Mouse (Mus musculus) liver, embryonic 16.5 days (tissue): Measurements from ENCODE around the gene Sh3d21. TPM values are rescaled to one million over a fixed set of nuclear protein-coding genes. Genes with fewer than 3 reads are reported as not detected.

Experiments
- ATAC-seq: fragments of 200-750 bp; cut with Nextera tagmentation; 2 replicates; pipeline ENCODE4 v1.8.0; 2017; ENCODE audit warnings: low read depth, mild to moderate bottlenecking, moderate number of reproducible peaks, moderate library complexity
- H3K27ac ChIP-seq: fragments of 300-500 bp; sonication (generic); 2 replicates; pipeline ENCODE4 v1.5.1; 2014; ENCODE audit warnings: mild to moderate bottlenecking, low read length
- H3K27me3 ChIP-seq: fragments of 300-500 bp; sonication (generic); 2 replicates; pipeline ENCODE4 v1.6.1; 2014; ENCODE audit warnings: low read depth, low read length, mixed read lengths; ENCODE audit not compliant: control insufficient read depth, insufficient read depth
- H3K36me3 ChIP-seq: fragments of 300-500 bp; sonication (generic); 2 replicates; pipeline ENCODE4 v1.6.1; 2014; ENCODE audit warnings: mild to moderate bottlenecking; ENCODE audit not compliant: control insufficient read depth, insufficient read depth
- H3K4me1 ChIP-seq: fragments of 300-500 bp; sonication (generic); 2 replicates; pipeline ENCODE4 v1.6.1; 2014; ENCODE audit warnings: low read depth, low read length, mixed read lengths; ENCODE audit not compliant: control insufficient read depth
- H3K4me2 ChIP-seq: fragments of 300-500 bp; sonication (generic); 2 replicates; pipeline ENCODE4 v1.6.1; 2014; ENCODE audit warnings: low read depth, low read length, mixed read lengths
- H3K4me3 ChIP-seq: fragments of 300-500 bp; sonication (generic); 2 replicates; pipeline ENCODE4 v1.5.1; 2014; ENCODE audit warnings: low read depth, mild to moderate bottlenecking, low read length
- H3K9ac ChIP-seq: fragments of 300-500 bp; sonication (generic); 2 replicates; pipeline ENCODE4 v1.6.1; 2014; ENCODE audit warnings: low read depth, low read length
- H3K9me3 ChIP-seq: fragments of 300-500 bp; sonication (generic); replicated peaks from 2 replicates; pipeline ENCODE4 v1.6.1; 2016; ENCODE audit warnings: low read length; ENCODE audit not compliant: control insufficient read depth
- WGBS: fragments of 180-500 bp; shearing (Covaris S2); extraction: QIAGEN DNeasy Blood & Tissue Kit; methylation state at CpG from one replicate; pipeline ENCODE4 v1.1.7; 2014; ENCODE audit not compliant: insufficient replicate concordance; 5-methylcytosine and 5-hydroxymethylcytosine counted together
- polyA plus RNA-seq: library from polyadenylated mRNA; unstranded; fragments of >200 nt; fragmentation: Nextera tagmentation; extraction: Ambion mirVana; gene quantifications from 2 replicates; pipeline ENCODE4 v1.2.1, GENCODE M21; 2015

The Sh3d21 gene
- polyA plus RNA-seq, 1 experiment from 2014 or later = 1.4 TPM

DNA sequence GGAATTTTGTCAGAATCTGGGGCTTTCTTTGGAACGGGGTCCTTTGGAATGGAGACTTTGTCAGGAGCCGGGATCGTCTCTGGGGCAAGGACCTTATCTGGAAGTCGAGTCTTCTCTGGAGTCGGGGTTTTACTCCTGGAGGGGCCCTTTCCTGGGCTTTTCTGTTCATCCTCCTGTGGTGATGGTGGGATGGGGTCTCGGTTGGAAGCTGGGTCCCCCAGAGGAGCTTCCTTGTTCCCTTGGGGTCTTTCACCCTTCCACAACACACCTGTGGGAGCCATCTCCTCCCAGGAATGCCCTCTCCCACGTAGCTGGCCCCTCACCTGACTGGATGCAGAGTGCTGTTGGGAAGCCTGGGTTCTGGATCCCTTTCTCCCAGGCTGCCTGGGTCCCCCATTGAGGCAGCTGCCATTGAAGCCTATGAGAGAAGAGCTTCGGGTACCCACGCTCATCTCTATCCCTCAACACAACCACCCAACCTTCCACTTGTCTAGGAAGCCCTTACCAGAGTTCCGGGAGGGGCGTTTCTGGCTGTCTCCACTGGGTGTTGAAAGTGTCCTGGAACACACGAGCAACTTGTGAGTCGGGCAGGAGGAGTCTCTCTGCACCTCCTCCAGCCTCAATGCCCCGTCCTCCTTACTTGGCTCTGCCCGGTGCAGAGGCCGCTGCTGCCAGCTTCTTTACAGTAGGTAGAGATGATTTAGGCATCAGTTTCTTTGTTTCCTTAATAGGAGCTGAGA lies 11.4 kb downstream of the Sh3d21 start:
- Histone ChIP-seq H3K4me3 (no peak overlapping the region), H3K4me1 (peaks cover 27% of the 10 kb centered on the region), H3K27me3 (peaks cover 27% of the 10 kb centered on the region), H3K27ac (no peak overlapping the region), H3K9ac (no peak overlapping the region), H3K4me2 (no peak overlapping the region), H3K9me3 (no peaks in the 10 kb centered on the region), H3K36me3 (no peaks in the 10 kb centered on the region)
- WGBS = 66% methylated on average over 16 of the region's 16 CpGs
- ATAC-seq = no peak

DNA sequence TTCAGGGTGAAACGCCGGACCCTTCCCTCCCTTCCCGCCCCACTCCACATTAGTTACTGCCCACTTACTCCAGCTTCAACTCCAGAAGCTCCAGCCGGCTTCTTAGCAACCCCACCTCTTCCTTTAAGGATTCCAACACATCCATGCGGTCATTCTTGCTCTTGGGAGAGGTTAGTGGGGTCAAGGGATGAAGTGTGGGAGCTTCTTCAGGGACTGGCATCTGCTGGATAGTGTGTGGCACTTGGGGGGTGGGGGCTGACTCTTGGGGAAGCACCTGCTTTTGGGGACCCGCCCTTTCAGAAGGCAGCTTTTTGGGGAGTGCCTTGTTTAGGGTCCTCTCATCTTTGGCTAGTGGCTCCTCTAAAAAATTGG lies 12.4 kb downstream of the Sh3d21 start:
- H3K9ac ChIP-seq = no peak overlapping the region
- no peak overlapping the region for H3K4me3 ChIP-seq
- H3K9me3 ChIP-seq = no peaks in the 10 kb centered on the region
- H3K27ac ChIP-seq = no peak overlapping the region
- peaks cover 27% of the 10 kb centered on the region for H3K27me3 ChIP-seq
- H3K4me2 ChIP-seq = no peak overlapping the region
- H3K4me1 ChIP-seq = peaks cover 27% of the 10 kb centered on the region
- WGBS = 66% methylated on average over 6 of the region's 6 CpGs
- no peaks in the 10 kb centered on the region for H3K36me3 ChIP-seq
- ATAC-seq = no peak

DNA sequence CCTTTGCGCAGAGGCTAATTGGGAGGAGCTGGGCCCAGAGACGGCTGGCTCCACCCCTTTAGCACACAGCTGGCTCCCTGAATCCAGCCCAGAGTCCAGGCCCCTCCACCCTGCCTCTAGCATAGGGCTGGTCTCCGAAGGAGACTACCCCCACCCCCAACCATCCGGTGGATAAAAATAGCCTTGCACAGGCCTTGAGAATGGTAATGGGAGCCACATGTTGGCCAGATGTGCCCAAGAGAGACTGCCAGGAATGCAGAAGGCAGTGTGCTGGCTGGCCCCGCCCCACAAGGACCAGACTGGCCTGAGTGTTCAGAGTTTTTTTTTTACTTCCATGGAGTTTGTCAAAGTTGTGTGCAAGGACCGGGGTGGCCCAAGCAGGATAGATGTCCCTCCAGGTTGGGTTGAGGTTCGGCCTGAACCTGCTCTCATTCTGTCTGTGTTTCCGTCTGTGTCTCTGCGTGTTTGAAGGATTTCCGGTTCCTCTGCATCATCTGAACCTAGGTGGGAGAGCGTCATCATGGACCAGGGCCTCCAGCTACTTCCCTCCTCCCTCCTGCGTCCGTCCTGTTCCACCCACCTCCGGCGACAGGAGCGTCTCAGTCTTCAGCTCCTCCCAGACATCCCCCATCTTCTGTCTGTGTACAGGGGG lies 12.9 kb downstream of the Sh3d21 start:
- peaks cover 27% of the 10 kb centered on the region for H3K27me3 ChIP-seq
- H3K9ac ChIP-seq = no peak overlapping the region
- no peak overlapping the region for H3K4me3 ChIP-seq
- no peak overlapping the region for H3K4me2 ChIP-seq
- H3K27ac ChIP-seq = 0 out of 2 replicates have a peak overlapping the region, but pooled peaks have one; percentile 19
- H3K36me3 ChIP-seq = no peaks in the 10 kb centered on the region
- H3K9me3 ChIP-seq = no peaks in the 10 kb centered on the region
- H3K4me1 ChIP-seq = peaks cover 24% of the 10 kb centered on the region
- 41% methylated on average over 16 of the region's 16 CpGs for WGBS
- ATAC-seq = 0 out of 2 replicates have a peak, but pooled peaks have one; percentile 8

DNA sequence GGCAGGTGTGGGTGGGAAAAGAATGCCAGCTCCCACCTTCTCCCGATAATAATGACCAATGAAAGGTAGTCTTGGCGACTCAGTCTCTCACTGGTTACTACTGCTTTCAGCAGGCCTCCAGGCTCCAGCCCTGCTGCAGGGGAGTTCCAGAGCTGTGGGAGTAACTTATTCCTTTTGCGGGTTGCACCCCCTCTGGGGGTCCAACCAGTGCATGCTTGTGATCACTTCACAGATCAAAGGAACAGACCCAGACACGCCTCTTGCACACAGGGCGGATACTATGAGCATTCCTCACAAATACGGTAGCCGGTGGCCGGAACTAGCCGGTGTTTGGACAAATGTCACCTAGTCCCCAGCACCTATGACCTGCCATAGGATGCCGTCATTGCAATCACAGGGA lies 13.5 kb downstream of the Sh3d21 start:
- Histone ChIP-seq H3K36me3 (no peaks in the 10 kb centered on the region), H3K4me1 (peaks cover 19% of the 10 kb centered on the region), H3K9ac (no peak overlapping the region), H3K27me3 (peaks cover 27% of the 10 kb centered on the region), H3K4me3 (no peak overlapping the region; the same call in 1 of the 2 replicates), H3K4me2 (no peak overlapping the region), H3K27ac (no peak overlapping the region), H3K9me3 (no peaks in the 10 kb centered on the region)
- WGBS = 65% methylated on average over 10 of the region's 10 CpGs
- ATAC-seq = no peak

DNA sequence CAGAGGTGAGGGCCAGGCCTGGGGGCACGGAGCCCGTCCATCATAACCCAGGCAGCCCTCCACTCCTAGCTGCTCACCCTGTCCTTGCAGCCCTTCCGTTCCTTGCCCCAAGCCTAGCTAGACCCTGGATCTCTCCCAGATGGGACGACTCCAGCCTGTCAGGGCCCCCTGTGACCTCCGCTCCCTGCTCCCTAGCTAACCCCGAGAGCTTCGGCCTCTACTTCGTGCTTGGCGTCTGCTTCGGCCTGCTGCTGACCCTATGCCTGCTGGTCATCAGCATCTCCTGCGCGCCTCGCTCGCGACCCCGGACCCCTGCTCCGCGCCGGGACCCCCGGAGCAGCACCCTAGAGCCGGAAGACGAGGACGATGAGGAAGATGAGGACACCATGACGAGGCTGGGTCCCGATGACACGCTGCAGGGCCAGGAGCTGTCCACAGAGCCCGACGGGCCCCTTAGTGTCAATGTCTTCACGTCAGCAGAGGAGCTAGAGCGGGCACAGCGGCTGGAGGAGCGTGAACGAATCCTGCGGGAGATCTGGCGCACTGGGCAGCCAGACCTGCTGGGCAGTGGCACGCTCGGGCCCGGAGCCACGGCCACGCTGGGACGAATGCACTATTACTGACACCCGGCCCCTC lies 14.1 kb downstream of the Sh3d21 start:
- no peak for ATAC-seq
- Histone ChIP-seq H3K9ac (peak overlapping the region; percentile 50), H3K27ac (peak overlapping the region; percentile 44), H3K36me3 (no peaks in the 10 kb centered on the region), H3K27me3 (peaks cover 27% of the 10 kb centered on the region), H3K4me1 (peaks cover 19% of the 10 kb centered on the region), H3K4me3 (peak overlapping the region; percentile 58), H3K9me3 (no peaks in the 10 kb centered on the region), H3K4me2 (peak overlapping the region; percentile 69)
- 41% methylated on average over 42 of the region's 42 CpGs for WGBS

DNA sequence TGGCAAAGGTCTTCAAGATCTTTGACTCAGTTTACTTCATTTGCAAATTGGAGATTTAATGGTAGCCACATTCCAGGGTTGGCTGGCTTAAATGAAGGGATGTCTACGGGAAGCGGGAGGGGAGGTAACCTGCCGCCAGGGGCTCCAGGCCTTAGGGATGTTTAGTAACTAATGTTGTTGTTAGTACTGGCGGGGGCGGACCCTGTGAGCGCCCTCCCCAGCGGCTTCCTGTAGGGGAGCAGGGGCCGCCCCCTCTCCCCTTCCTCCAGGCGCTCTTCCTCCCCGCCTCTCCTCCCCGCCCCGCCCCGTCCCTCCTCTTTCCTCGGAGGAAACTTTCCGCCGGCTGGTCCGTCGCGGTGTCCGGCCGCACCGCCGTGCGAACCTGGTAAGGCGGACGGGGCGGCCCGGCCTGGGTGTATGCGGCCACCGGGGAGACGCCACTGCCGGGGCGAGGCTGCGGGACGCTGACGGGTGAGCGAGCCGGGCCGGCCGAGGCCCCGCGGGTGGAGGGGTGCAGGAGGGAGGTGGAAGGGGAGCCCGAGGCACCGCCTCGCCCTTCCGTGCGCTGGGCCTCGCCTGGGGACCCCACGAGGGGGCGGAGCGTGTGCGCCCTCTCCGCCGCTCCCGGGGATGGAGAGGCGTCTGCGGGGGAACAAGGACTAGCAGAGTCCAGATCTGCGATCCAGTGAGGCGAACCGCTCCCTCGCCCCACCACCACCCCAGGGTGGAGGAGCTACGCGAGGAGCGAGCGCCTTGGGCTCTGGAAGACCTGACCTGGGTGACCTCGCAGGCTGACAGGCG lies 14.9 kb downstream of the Sh3d21 start:
- peak overlapping the region; percentile 58 for H3K4me3 ChIP-seq
- peak; percentile 69 for ATAC-seq
- WGBS = under 1% methylated on average over 54 of the region's 67 CpGs
- H3K4me1 ChIP-seq = peaks cover 19% of the 10 kb centered on the region
- H3K9ac ChIP-seq = peak overlapping the region; percentile 50
- H3K27me3 ChIP-seq = peaks cover 27% of the 10 kb centered on the region
- peak overlapping the region; percentile 69 for H3K4me2 ChIP-seq
- no peaks in the 10 kb centered on the region for H3K36me3 ChIP-seq
- H3K9me3 ChIP-seq = no peaks in the 10 kb centered on the region; the same call in 1 of the 2 replicates
- H3K27ac ChIP-seq = peak overlapping the region; percentile 51

DNA sequence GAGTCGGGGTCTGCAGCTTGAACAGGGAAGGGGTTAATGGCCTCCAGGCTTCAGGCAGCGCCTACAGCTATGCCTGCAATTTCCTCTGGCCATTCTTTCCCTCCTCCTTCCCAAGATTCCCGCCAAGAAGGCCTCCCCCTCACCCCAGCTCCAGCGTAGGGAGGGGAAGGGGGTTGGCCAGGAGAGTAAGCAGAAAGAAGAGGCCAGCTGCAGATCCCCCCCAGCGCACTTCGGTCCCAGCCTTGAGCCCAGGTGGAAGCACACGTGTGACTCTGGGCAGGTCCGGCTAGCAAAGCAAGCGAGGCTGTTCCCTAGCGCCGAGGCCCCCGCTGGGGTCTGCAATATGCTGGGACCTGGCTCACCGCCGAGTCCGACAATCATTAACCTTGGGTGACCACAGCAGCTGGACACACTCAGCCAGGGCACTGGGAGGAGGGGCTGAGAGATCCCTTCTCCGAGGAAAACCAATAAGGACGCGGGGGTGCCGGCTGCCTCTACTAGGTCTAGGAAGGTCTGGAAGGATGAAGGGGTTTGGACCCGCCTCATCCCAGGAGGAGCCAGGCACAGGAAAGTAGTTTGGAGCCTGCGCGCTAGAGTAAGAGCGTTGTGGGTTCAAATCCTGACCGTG lies 15.6 kb downstream of the Sh3d21 start, which contains the start of gene Eva1b:
TSS of gene Eva1b (plus strand) at position 212 of the 628 bp plus-strand sequence.
- peak; percentile 79 for ATAC-seq
- WGBS = 22% methylated on average over 24 of the region's 24 CpGs
- H3K4me1 ChIP-seq = peaks cover 19% of the 10 kb centered on the region
- peaks cover 27% of the 10 kb centered on the region for H3K27me3 ChIP-seq
- H3K27ac ChIP-seq = peak within 1 kb of the TSS; percentile 51
- peak within 1 kb of the TSS; percentile 69 for H3K4me2 ChIP-seq
- H3K9me3 ChIP-seq = no peaks in the 10 kb centered on the region; the same call in 1 of the 2 replicates
- H3K4me3 ChIP-seq = peak within 1 kb of the TSS; percentile 58
- no peaks in the 10 kb centered on the region for H3K36me3 ChIP-seq
- peak within 1 kb of the TSS; percentile 50 for H3K9ac ChIP-seq

DNA sequence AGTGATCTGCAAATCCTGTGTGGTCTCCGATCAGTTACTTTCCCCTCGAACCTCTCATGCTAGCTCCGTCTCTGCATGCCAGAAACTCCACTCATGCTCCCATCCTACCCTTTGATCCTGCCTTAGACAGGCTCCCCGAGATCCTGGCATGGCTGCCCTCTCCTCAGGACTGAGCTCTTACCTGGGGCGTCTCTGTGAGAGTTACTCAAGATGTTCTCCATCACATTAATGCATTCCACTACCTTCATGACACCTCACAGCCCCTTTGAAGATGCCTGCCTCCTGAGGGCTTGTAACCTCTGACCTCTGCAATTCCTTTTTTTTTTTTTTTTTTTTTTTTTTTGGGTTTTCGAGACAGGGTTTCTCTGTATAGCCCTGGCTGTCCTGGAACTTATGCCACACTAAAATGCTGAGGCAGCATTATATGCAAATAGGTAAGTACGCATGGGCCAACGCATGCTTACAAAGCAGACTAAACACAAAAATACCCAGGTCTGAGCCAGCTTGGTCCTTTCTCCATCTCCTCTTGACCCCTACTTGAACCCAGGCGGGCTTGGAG lies 16.2 kb downstream of the Sh3d21 start:
- Histone ChIP-seq H3K9ac (no peak overlapping the region), H3K4me2 (peak overlapping the region; percentile 69), H3K27ac (peak overlapping the region; percentile 31; the same call in 1 of the 2 replicates), H3K27me3 (peaks cover 27% of the 10 kb centered on the region), H3K36me3 (no peaks in the 10 kb centered on the region), H3K9me3 (no peaks in the 10 kb centered on the region; the same call in 1 of the 2 replicates), H3K4me3 (no peak overlapping the region), H3K4me1 (peaks cover 19% of the 10 kb centered on the region)
- WGBS = 51% methylated on average over 9 of the region's 9 CpGs
- ATAC-seq = no peak
